Mouse (Mus musculus) E14TG2a.4 (cell line): Measurements from ENCODE around the gene Auts2.

Source experiments
- H3K27me3 ChIP-seq: 2 replicates; pipeline ENCODE4 v1.6.1; 2014; ENCODE audit warnings: low read length, control low read depth; ENCODE audit not compliant: insufficient read depth
- H3K36me3 ChIP-seq: 2 replicates; pipeline ENCODE4 v1.6.1; 2014; ENCODE audit warnings: low read length, control low read depth; ENCODE audit not compliant: insufficient read depth
- H3K4me1 ChIP-seq: replicated peaks from 2 replicates; pipeline ENCODE4 v1.6.1; 2014; ENCODE audit warnings: low read depth, low read length, control low read depth
- H3K4me3 ChIP-seq: replicated peaks from 2 replicates; pipeline ENCODE4 v1.5.1; 2014; ENCODE audit warnings: mild to moderate bottlenecking, low read length
- H3K9me3 ChIP-seq: 2 replicates; pipeline ENCODE4 v1.6.1; 2014; ENCODE audit warnings: low read length, control low read depth
- CTCF ChIP-seq: conservative IDR thresholded peaks from 2 replicates; pipeline ENCODE4 v1.5.1; 2014; ENCODE audit warnings: low read length
- NANOG ChIP-seq: IDR thresholded peaks from 2 replicates; pipeline ENCODE4 v1.6.1; 2014; ENCODE audit warnings: borderline replicate concordance, low read length, mixed read lengths
- POU5F1 ChIP-seq: IDR thresholded peaks from 2 replicates; pipeline ENCODE4 v1.6.1; 2014; ENCODE audit warnings: low read length, borderline replicate concordance

Auts2 gene

DNA sequence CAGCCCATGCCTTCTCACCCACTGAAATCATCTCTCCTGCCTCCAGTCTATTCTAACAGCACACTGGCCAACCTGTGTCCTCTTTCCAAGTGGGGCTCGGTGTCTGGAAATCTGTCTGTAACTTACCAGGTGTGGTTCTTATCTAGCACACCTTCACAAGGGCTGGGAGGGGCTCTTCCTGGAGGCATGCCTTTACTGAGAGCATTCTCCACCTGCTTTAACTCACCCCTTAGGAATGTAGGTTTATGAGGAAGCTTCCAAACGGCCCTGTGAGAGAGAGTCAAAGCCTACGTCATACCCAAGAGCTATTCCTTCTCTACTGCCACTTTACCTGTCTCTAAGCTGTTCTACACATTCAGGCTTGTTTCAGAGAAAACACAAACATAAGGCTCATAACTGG, 929.8 kb downstream of the Auts2 start:
- H3K4me1 ChIP-seq, result peaks cover 11% of the 10 kb centered on the region

DNA sequence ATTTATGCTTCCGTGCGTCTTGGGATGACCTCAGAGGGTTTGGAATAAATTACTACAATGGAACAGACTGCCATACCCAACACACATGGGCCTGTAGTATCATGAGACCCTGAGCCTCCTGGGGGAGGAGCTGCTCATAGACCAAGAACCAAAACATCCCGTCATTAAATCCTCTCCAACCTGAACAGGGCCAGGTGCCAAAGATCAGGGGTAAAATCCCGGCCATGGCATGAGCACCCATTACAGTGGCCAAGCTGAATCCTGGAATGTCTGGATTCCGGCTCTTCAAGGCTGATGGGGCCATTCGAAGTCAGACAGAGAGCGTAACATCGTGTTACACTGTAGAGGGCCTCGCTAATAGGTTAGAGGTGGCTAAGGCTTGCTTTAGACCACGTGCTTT, 932.4 kb downstream of the Auts2 start:
- no peak overlapping the region for H3K4me3 ChIP-seq
- peaks cover 1% of the 10 kb centered on the region for H3K4me1 ChIP-seq
- no peaks in the 10 kb centered on the region for H3K9me3 ChIP-seq
- H3K27me3 ChIP-seq, result peaks cover 56% of the 10 kb centered on the region
- TF ChIP-seq CTCF (no peak), NANOG (no peak)
- no peaks in the 10 kb centered on the region for H3K36me3 ChIP-seq

More for the DNA sequence above, 929.8 kb downstream of the Auts2 start:
- Histone ChIP-seq H3K9me3 (no peaks in the 10 kb centered on the region), H3K36me3 (no peaks in the 10 kb centered on the region), H3K4me3 (no peak overlapping the region), H3K27me3 (peaks cover 79% of the 10 kb centered on the region)
- TF ChIP-seq NANOG, result no peak
- no peak for TF ChIP-seq CTCF
- no peak for TF ChIP-seq POU5F1

DNA sequence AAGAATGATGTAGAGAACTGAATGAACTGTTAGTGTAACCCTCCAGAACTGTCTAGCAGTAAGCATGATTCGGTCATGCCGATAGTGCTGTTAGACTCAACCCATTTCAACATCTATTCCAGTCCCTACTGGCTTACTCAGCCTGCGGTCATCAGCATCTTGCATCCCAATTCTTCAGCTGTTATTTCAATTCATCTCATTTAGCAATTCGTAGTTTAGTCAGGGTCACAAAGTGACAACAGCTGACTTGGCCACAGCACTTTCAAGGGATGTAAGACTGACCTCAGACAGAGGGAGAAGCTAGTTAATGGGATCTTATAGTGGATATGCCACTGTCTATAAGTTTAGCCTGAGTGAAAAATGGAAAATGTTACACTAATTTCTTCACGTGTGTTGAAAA, 936.4 kb downstream of the Auts2 start:
- no peak for TF ChIP-seq POU5F1
- Histone ChIP-seq H3K4me3 (no peak overlapping the region), H3K27me3 (peaks cover 28% of the 10 kb centered on the region), H3K36me3 (no peaks in the 10 kb centered on the region), H3K4me1 (peaks cover 10% of the 10 kb centered on the region), H3K9me3 (no peaks in the 10 kb centered on the region)

DNA sequence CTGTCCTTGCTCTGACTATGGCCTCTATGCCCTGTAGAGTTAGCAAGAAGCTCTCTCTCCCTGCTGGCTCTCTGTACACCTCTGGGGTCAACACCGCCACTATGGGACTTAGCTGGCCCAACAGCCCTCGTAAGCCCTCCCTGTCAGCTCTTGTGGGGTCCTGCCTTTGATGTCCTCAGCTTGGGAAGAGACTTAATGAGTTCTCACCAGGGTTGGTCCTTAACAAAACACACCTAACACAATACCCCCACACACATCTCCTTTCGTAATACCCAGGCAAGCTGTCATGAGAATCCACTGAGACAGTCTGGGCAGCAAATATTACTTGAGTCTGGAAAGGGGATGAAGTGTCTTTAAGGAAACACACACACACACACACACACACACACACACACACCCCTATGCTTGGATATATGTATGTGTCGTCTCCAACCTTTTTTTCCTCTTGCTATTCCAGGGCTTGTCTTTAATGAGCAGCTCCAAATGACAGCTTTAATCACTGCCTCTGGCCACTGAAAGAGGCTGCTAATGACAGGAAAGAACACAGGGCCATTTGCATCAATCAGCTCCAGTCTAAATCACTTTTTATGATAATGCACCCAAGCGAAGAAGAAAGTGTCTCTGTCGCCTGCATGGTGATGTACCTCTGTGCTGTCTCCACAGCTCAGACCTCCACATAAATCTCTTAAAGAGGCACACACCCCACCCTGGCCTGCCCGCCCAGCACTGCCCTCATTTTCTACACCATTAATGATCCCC, 941.0 kb downstream of the Auts2 start:
- H3K4me3 ChIP-seq, result no peak overlapping the region
- no peak for TF ChIP-seq NANOG
- H3K4me1 ChIP-seq, result peaks cover 24% of the 10 kb centered on the region
- H3K27me3 ChIP-seq, result peaks cover 18% of the 10 kb centered on the region
- H3K36me3 ChIP-seq, result no peaks in the 10 kb centered on the region
- H3K9me3 ChIP-seq, result no peaks in the 10 kb centered on the region

DNA sequence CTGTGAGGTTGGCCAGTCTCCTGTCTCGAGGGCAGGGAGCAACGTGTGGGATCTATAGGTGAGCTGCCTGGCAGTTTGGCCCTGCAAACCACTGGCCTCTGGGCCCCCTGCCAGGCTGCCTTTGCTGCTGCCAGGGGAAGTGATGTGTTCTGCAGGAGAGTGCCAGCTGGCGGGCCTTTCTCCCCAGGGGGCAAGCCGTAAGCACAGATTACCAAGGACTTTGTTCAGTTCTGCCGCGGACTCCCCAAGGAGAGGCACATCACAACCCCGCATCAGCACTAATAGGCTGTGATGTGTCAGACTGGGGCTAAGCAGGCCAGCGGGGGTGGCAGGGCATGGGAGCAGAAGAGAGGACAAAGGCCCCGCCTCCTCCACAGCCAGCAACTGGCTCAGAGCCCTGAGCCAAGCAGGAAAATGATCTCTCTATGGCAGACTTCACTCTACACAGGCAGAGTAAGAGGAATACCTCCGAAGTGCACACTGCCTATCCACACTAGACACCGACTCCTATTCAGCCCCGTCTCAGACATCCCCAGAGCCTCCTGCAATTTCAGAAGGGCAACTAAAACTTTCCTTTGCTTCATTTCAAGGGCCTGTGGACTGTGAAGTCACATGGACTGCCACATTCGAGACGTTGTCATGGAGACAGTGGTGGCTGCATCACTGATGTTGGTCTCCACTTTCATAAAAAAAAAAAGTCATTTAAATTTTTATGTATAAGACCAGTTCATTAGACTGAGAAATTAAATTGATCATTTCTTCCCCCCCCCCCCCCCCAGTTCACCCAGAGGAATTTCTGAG, 942.6 kb downstream of the Auts2 start:
- TF ChIP-seq POU5F1 (no peak), CTCF (no peak), NANOG (no peak)
- no peaks in the 10 kb centered on the region for H3K9me3 ChIP-seq
- no peaks in the 10 kb centered on the region for H3K36me3 ChIP-seq
- peaks cover 24% of the 10 kb centered on the region for H3K27me3 ChIP-seq
- H3K4me3 ChIP-seq, result no peak overlapping the region
- H3K4me1 ChIP-seq, result peaks cover 40% of the 10 kb centered on the region

DNA sequence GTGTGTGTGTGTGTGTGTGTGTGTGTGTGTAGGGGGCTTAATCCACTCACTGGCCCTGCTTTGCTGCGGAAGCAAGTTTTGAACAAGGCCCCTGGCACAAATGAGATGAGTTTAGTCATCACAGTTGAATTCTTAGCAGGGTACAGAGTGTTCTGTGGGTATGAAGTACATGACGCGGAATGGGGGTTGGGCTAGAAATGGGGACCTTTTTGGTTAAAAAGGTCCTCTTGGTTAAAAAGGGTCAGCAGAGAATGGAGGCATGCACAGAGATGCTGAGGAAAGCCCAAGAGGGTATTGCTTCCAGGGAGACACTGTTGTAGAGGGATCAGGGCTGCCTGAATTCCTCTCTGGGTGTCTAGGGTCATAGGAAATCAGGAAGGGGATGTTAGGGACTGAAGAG, 945.6 kb downstream of the Auts2 start:
- Histone ChIP-seq H3K4me3 (no peak overlapping the region), H3K9me3 (no peaks in the 10 kb centered on the region), H3K36me3 (no peaks in the 10 kb centered on the region), H3K4me1 (peaks cover 52% of the 10 kb centered on the region), H3K27me3 (peaks cover 24% of the 10 kb centered on the region)
- no peak for TF ChIP-seq NANOG
- no peak for TF ChIP-seq CTCF
- TF ChIP-seq POU5F1, result no peak

DNA sequence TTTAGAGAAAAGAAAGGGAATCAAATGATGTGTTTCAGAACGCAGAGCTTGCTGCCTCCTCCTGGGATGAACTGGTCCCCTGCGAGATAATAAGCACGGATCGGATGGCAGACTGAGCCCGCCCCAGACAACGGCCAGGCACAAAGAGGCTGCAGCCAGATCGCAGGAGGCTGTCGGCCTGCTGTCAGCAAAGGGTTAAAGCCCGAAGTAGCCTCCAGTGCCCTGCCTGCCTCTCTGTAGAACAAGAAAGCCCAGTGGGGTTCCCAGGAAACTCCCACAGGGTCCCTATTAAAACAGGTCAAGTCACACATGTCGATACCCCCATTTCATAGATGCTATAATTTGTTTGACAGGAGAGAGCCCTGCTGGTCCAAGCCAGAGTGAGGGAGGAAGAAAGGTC, 946.6 kb downstream of the Auts2 start:
- Histone ChIP-seq H3K27me3 (peaks cover 21% of the 10 kb centered on the region), H3K36me3 (no peaks in the 10 kb centered on the region), H3K4me3 (no peak overlapping the region), H3K9me3 (no peaks in the 10 kb centered on the region), H3K4me1 (peaks cover 44% of the 10 kb centered on the region)
- no peak for TF ChIP-seq CTCF
- TF ChIP-seq NANOG, result no peak
- no peak for TF ChIP-seq POU5F1

DNA sequence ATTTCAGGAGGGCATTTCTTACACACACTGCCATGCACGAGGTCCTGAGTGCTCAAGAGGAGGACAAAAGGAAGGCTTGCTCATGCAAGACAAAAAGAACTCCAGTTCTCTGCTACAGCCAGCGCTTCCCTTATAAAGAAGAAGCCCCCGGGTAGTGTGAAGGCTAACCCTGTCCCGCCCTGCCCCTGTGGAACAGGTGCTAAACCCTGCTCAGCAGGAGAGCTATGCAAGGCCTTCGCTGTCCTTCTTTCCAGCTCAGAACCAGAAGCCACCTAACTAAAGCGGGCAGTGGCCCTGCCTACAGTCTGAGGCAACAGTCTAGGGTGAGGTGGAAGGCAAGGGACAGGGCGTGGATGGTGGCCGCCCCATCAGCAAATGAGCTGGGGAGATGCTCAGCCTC, 947.4 kb downstream of the Auts2 start:
- TF ChIP-seq NANOG (no peak), POU5F1 (no peak), CTCF (no peak)
- Histone ChIP-seq H3K9me3 (no peaks in the 10 kb centered on the region), H3K36me3 (no peaks in the 10 kb centered on the region), H3K27me3 (peaks cover 21% of the 10 kb centered on the region), H3K4me3 (no peak overlapping the region), H3K4me1 (peaks cover 44% of the 10 kb centered on the region)
